Mouse (Mus musculus) stomach, postnatal 0 days (tissue): Measurements from ENCODE around the gene Gm10160. TPM values are rescaled to one million over a fixed set of nuclear protein-coding genes. Genes with fewer than 3 reads are reported as not detected.

Experiments
- ATAC-seq: fragments of 200-750 bp; cut with Nextera tagmentation; 2 replicates; pipeline ENCODE4 v1.8.0; 2017; ENCODE audit not compliant: low FRiP score, low TSS enrichment
- DNase-seq: peaks from one replicate; pipeline ENCODE4 v3.0.0-alpha.2; 2016; ENCODE audit warnings: low spot score
- H3K27ac ChIP-seq: fragments of 300-500 bp; sonication (generic); replicated peaks from 2 replicates; pipeline ENCODE4 v1.5.1; 2014; ENCODE audit warnings: mild to moderate bottlenecking, control low read depth
- H3K27me3 ChIP-seq: fragments of 300-500 bp; sonication (generic); 2 replicates; pipeline ENCODE4 v1.6.1; 2014; ENCODE audit warnings: low read length; ENCODE audit not compliant: control insufficient read depth, insufficient read depth
- H3K36me3 ChIP-seq: fragments of 300-500 bp; sonication (generic); 2 replicates; pipeline ENCODE4 v1.6.1; 2014; ENCODE audit warnings: low read length, mixed read lengths; ENCODE audit not compliant: control insufficient read depth, insufficient read depth
- H3K4me1 ChIP-seq: fragments of 300-500 bp; sonication (generic); replicated peaks from 2 replicates; pipeline ENCODE4 v1.6.1; 2014; ENCODE audit warnings: antibody characterized with exemption; ENCODE audit not compliant: control insufficient read depth, insufficient read depth
- H3K4me2 ChIP-seq: fragments of 300-500 bp; sonication (generic); replicated peaks from 2 replicates; pipeline ENCODE4 v1.6.1; 2014; ENCODE audit warnings: low read depth, mild to moderate bottlenecking, control low read depth, moderate library complexity
- H3K4me3 ChIP-seq: fragments of 300-500 bp; sonication (generic); 2 replicates; pipeline ENCODE4 v1.5.1; 2014; ENCODE audit warnings: low read depth, low read length, control low read depth
- H3K9ac ChIP-seq: fragments of 300-500 bp; sonication (generic); 2 replicates; pipeline ENCODE4 v1.6.1; 2014; ENCODE audit warnings: mild to moderate bottlenecking, low read length, control low read depth, mixed read lengths
- H3K9me3 ChIP-seq: fragments of 300-500 bp; sonication (generic); 2 replicates; pipeline ENCODE4 v1.6.1; 2016; ENCODE audit warnings: low read length; ENCODE audit not compliant: control insufficient read depth
- CTCF ChIP-seq: IDR thresholded peaks from 2 replicates; pipeline ENCODE4 v1.5.1; 2016; ENCODE audit warnings: antibody characterized with exemption, low read depth, mild to moderate bottlenecking, moderate library complexity
- EP300 ChIP-seq: optimal IDR thresholded peaks from 2 replicates; pipeline ENCODE3; 2016; ENCODE audit warnings: antibody characterized with exemption
- WGBS: fragments of 180-500 bp; shearing (Covaris S2); extraction: QIAGEN DNeasy Blood & Tissue Kit; methylation state at CpG from one replicate; pipeline ENCODE4 v1.1.7; 2014; 5-methylcytosine and 5-hydroxymethylcytosine counted together
- polyA plus RNA-seq: library from polyadenylated mRNA; unstranded; fragments of >200 nt; fragmentation: Nextera tagmentation; extraction: Ambion mirVana; gene quantifications from 2 replicates; pipeline ENCODE4 v1.2.1, GENCODE M21; 2015

Gm10160 gene
- polyA plus RNA-seq, 1 experiment from 2014 or later: not detected

GRCm38 (mm10) chr7:81880797-81881196 lies 25.2 kb upstream of the Gm10160 start:
- Histone ChIP-seq H3K9me3 (no peaks in the 10 kb centered on the region), H3K4me2 (no peak overlapping the region), H3K27me3 (no peaks in the 10 kb centered on the region), H3K36me3 (no peaks in the 10 kb centered on the region), H3K4me1 (no peaks in the 10 kb centered on the region), H3K9ac (no peak overlapping the region), H3K4me3 (no peak overlapping the region), H3K27ac (no peak overlapping the region)
- WGBS: 82% methylated on average over 4 of the region's 4 CpGs
- ATAC-seq (no peak), DNase-seq (no peak)
- TF ChIP-seq CTCF (no peak), EP300 (no peak)

DNA sequence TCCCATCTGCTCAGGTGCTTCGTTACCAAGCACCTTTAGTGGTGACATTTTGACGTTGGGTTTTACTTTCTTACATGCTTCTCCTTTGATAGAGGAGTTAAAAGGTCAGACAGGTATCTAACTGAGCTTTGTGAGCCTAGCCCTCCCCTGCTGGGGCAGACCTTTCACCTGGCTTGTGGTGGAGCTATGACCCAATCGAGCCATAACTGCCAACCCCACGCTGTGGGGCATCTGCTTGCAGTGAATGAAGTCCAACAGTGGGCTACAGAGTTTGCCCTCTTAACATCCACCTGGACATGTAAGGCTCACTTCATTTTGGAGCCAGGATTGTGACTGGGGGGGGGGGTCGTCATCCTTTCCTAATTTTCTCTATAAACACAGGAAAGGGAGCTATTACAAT lies 24.7 kb upstream of the Gm10160 start:
- no peaks in the 10 kb centered on the region for H3K9me3 ChIP-seq
- H3K36me3 ChIP-seq: no peaks in the 10 kb centered on the region
- no peak for TF ChIP-seq EP300
- no peak for TF ChIP-seq CTCF
- no peak overlapping the region for H3K9ac ChIP-seq
- H3K4me3 ChIP-seq: no peak overlapping the region
- no peak for DNase-seq
- no peak for ATAC-seq
- no peaks in the 10 kb centered on the region for H3K27me3 ChIP-seq
- no peak overlapping the region for H3K27ac ChIP-seq
- H3K4me2 ChIP-seq: no peak overlapping the region
- WGBS: 73% methylated on average over 5 of the region's 5 CpGs
- no peaks in the 10 kb centered on the region for H3K4me1 ChIP-seq

GRCm38 (mm10) chr7:81875372-81875771 lies 19.8 kb upstream of the Gm10160 start:
- H3K27me3 ChIP-seq: no peaks in the 10 kb centered on the region
- H3K36me3 ChIP-seq: no peaks in the 10 kb centered on the region
- TF ChIP-seq CTCF (no peak), EP300 (no peak)
- no peak overlapping the region for H3K27ac ChIP-seq
- no peaks in the 10 kb centered on the region for H3K4me1 ChIP-seq
- H3K4me3 ChIP-seq: no peak overlapping the region
- ATAC-seq (no peak), DNase-seq (no peak)
- WGBS: 45% methylated on average over 9 of the region's 9 CpGs
- no peak overlapping the region for H3K4me2 ChIP-seq
- H3K9ac ChIP-seq: no peak overlapping the region
- no peaks in the 10 kb centered on the region for H3K9me3 ChIP-seq

- Histone ChIP-seq H3K4me1 (no peaks in the 10 kb centered on the region), H3K4me2 (no peak overlapping the region), H3K27me3 (no peaks in the 10 kb centered on the region), H3K36me3 (no peaks in the 10 kb centered on the region), H3K27ac (no peak overlapping the region), H3K4me3 (no peak overlapping the region), H3K9me3 (no peaks in the 10 kb centered on the region), H3K9ac (no peak overlapping the region)
- DNase-seq: no peak
- 60% methylated on average over 6 of the region's 6 CpGs for WGBS
- TF ChIP-seq EP300: no peak
- no peak for TF ChIP-seq CTCF
- no peak for ATAC-seq
These were observed 19.0 kb upstream of the Gm10160 start for GRCm38 (mm10) chr7:81874636-81875035.

- Histone ChIP-seq H3K4me1 (no peaks in the 10 kb centered on the region), H3K27me3 (no peaks in the 10 kb centered on the region), H3K4me3 (no peak overlapping the region), H3K9me3 (no peaks in the 10 kb centered on the region), H3K4me2 (no peak overlapping the region), H3K36me3 (no peaks in the 10 kb centered on the region), H3K27ac (no peak overlapping the region), H3K9ac (no peak overlapping the region)
- ATAC-seq (no peak), DNase-seq (no peak)
- no peak for TF ChIP-seq CTCF
- TF ChIP-seq EP300: no peak
- WGBS: 38% methylated on average over 1 of the region's 1 CpGs
These were observed 18.2 kb upstream of the Gm10160 start for GRCm38 (mm10) chr7:81873807-81874206.

DNA sequence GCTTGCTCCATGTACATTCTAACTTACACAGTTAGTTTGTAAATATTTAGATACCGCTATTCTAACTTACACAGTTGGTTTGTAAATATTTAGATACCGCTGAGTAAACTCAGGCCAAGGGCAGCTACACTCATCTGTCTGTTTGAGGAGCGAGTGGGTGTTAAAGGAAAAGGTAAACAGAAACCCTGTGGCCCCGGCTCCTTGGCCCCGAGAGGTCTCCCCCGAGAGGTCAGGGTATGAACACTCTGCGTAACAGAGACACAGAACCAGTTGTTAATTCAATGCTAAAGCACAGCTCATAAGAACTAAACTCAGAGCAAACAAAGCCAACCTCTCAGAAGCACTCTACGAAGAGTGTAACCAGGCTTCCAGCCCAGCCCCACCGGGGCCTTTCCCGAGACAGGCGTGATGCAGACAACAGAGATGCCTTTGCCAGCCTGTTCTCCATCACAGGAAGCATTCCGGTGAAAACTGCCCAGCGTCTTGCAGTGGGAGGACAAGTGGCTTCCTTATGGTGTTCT lies 17.0 kb upstream of the Gm10160 start:
- Histone ChIP-seq H3K9me3 (no peaks in the 10 kb centered on the region), H3K27ac (no peak overlapping the region), H3K27me3 (no peaks in the 10 kb centered on the region), H3K4me3 (no peak overlapping the region), H3K36me3 (no peaks in the 10 kb centered on the region), H3K4me1 (no peaks in the 10 kb centered on the region), H3K4me2 (no peak overlapping the region), H3K9ac (no peak overlapping the region)
- ATAC-seq (peak; percentile 62), DNase-seq (peak; percentile 31)
- TF ChIP-seq EP300 (no peak), CTCF (no peak)
- WGBS: 30% methylated on average over 13 of the region's 13 CpGs
